Mouse (Mus musculus) liver, postnatal 0 days (tissue): Measurements from ENCODE around the gene Leng9. TPM values are rescaled to one million over a fixed set of nuclear protein-coding genes. Genes with fewer than 3 reads are reported as not detected.

Experiments used
- ATAC-seq: fragments of 200-750 bp; cut with Nextera tagmentation; 2 replicates; pipeline ENCODE4 v1.8.0; 2017; ENCODE audit warnings: mild to moderate bottlenecking, moderate library complexity
- DNase-seq: peaks from one replicate; pipeline ENCODE4 v3.0.0-alpha.2; 2016
- H3K27ac ChIP-seq: fragments of 300-500 bp; sonication (generic); 2 replicates; pipeline ENCODE4 v1.5.1; 2014; ENCODE audit warnings: antibody characterized with exemption, moderate library complexity, mild to moderate bottlenecking, low read depth
- H3K27me3 ChIP-seq: fragments of 300-500 bp; sonication (generic); 2 replicates; pipeline ENCODE4 v1.6.1; 2014; ENCODE audit warnings: low read length, control low read depth, mixed read lengths; ENCODE audit not compliant: insufficient read depth
- H3K36me3 ChIP-seq: fragments of 300-500 bp; sonication (generic); replicated peaks from 2 replicates; pipeline ENCODE4 v1.6.1; 2014; ENCODE audit warnings: mild to moderate bottlenecking, control low read depth, low read length, moderate library complexity, mixed read lengths; ENCODE audit not compliant: insufficient read depth
- H3K4me1 ChIP-seq: fragments of 300-500 bp; sonication (generic); 2 replicates; pipeline ENCODE4 v1.6.1; 2014; ENCODE audit warnings: antibody characterized with exemption, mild to moderate bottlenecking, control low read depth; ENCODE audit not compliant: insufficient read depth
- H3K4me2 ChIP-seq: fragments of 300-500 bp; sonication (generic); 2 replicates; pipeline ENCODE4 v1.6.1; 2014; ENCODE audit warnings: low read depth, mild to moderate bottlenecking, low read length, moderate library complexity, mixed read lengths
- H3K4me3 ChIP-seq: fragments of 300-500 bp; sonication (generic); 2 replicates; pipeline ENCODE4 v1.5.1; 2014; ENCODE audit warnings: low read depth, low read length
- H3K9ac ChIP-seq: fragments of 300-500 bp; sonication (generic); replicated peaks from 2 replicates; pipeline ENCODE4 v1.6.1; 2014; ENCODE audit warnings: mild to moderate bottlenecking, moderate library complexity
- H3K9me3 ChIP-seq: fragments of 300-500 bp; sonication (generic); 2 replicates; pipeline ENCODE4 v1.6.1; 2016; ENCODE audit warnings: mild to moderate bottlenecking, control low read depth, low read length, mixed read lengths
- CTCF ChIP-seq: sonication (generic); IDR thresholded peaks from 2 replicates; pipeline ENCODE4 v1.5.1; 2016; ENCODE audit warnings: antibody characterized with exemption, low read depth
- EP300 ChIP-seq: IDR thresholded peaks from 2 replicates; pipeline ENCODE4 v1.6.1; 2016; ENCODE audit warnings: antibody characterized with exemption, low read depth, mild to moderate bottlenecking
- WGBS: fragments of 180-500 bp; shearing (Covaris S2); extraction: QIAGEN DNeasy Blood & Tissue Kit; methylation state at CpG from one replicate; pipeline ENCODE4 v1.1.7; 2014; ENCODE audit not compliant: insufficient replicate concordance; 5-methylcytosine and 5-hydroxymethylcytosine counted together
- polyA plus RNA-seq: library from polyadenylated mRNA; unstranded; fragments of >200 nt; fragmentation: Nextera tagmentation; extraction: Ambion mirVana; gene quantifications from 2 replicates; pipeline ENCODE4 v1.2.1, GENCODE M21; 2015

Gene Leng9
- polyA plus RNA-seq, 1 experiment from 2014 or later, result 2.8 TPM

GRCm38 (mm10) chr7:4128860-4129259 lies 21.3 kb downstream of the Leng9 start:
- ATAC-seq (peak; percentile 28; the same call in 1 of the 2 replicates), DNase-seq (no peak)
- H3K4me2 ChIP-seq, result no peak overlapping the region
- no peaks in the 10 kb centered on the region for H3K36me3 ChIP-seq
- WGBS, result 46% methylated on average over 6 of the region's 6 CpGs
- no peak overlapping the region for H3K27ac ChIP-seq
- H3K9me3 ChIP-seq, result no peaks in the 10 kb centered on the region
- no peaks in the 10 kb centered on the region for H3K27me3 ChIP-seq
- no peak overlapping the region for H3K9ac ChIP-seq
- TF ChIP-seq CTCF (no peak), EP300 (peak; percentile 31; the same call in 1 of the 2 replicates)
- H3K4me1 ChIP-seq, result no peaks in the 10 kb centered on the region
- H3K4me3 ChIP-seq, result no peak overlapping the region

GRCm38 (mm10) chr7:4127894-4128293 lies 22.3 kb downstream of the Leng9 start:
- Histone ChIP-seq H3K4me1 (no peaks in the 10 kb centered on the region), H3K9me3 (no peaks in the 10 kb centered on the region), H3K4me3 (no peak overlapping the region), H3K27ac (no peak overlapping the region), H3K4me2 (no peak overlapping the region), H3K27me3 (no peaks in the 10 kb centered on the region), H3K9ac (no peak overlapping the region), H3K36me3 (no peaks in the 10 kb centered on the region)
- 80% methylated on average over 4 of the region's 4 CpGs for WGBS
- TF ChIP-seq EP300 (no peak), CTCF (no peak)
- ATAC-seq (no peak), DNase-seq (no peak)

- Histone ChIP-seq H3K36me3 (no peaks in the 10 kb centered on the region), H3K27me3 (no peaks in the 10 kb centered on the region), H3K4me2 (no peak overlapping the region), H3K4me1 (no peaks in the 10 kb centered on the region), H3K27ac (no peak overlapping the region), H3K9me3 (no peaks in the 10 kb centered on the region), H3K9ac (no peak overlapping the region), H3K4me3 (no peak overlapping the region)
- no peak for DNase-seq
- no peak for ATAC-seq
- TF ChIP-seq EP300 (no peak), CTCF (no peak)
- 84% methylated on average over 11 of the region's 11 CpGs for WGBS
Measured at GRCm38 (mm10) chr7:4126992-4127785, 23.0 kb downstream of the Leng9 start.

- no peaks in the 10 kb centered on the region for H3K36me3 ChIP-seq
- no peaks in the 10 kb centered on the region for H3K4me1 ChIP-seq
- TF ChIP-seq CTCF (peak; percentile 15; the same call in 1 of the 2 replicates), EP300 (no peak)
- ATAC-seq, result no peak
- no peak overlapping the region for H3K9ac ChIP-seq
- no peak for DNase-seq
- H3K9me3 ChIP-seq, result no peaks in the 10 kb centered on the region
- no peak overlapping the region for H3K27ac ChIP-seq
- H3K27me3 ChIP-seq, result peaks cover 6% of the 10 kb centered on the region
- no peak overlapping the region for H3K4me2 ChIP-seq
- H3K4me3 ChIP-seq, result no peak overlapping the region
- 26% methylated on average over 9 of the region's 9 CpGs for WGBS
Measured at GRCm38 (mm10) chr7:4125306-4125705, 24.9 kb downstream of the Leng9 start.

GRCm38 (mm10) chr7:4124856-4125255 lies 25.3 kb downstream of the Leng9 start:
- peaks cover 10% of the 10 kb centered on the region for H3K27me3 ChIP-seq
- no peak overlapping the region for H3K4me3 ChIP-seq
- WGBS, result 35% methylated on average over 5 of the region's 5 CpGs
- no peak overlapping the region for H3K9ac ChIP-seq
- TF ChIP-seq CTCF (no peak), EP300 (no peak)
- H3K4me1 ChIP-seq, result no peaks in the 10 kb centered on the region
- no peak overlapping the region for H3K4me2 ChIP-seq
- no peaks in the 10 kb centered on the region for H3K36me3 ChIP-seq
- no peaks in the 10 kb centered on the region for H3K9me3 ChIP-seq
- DNase-seq, result no peak
- no peak for ATAC-seq
- no peak overlapping the region for H3K27ac ChIP-seq

- Histone ChIP-seq H3K9ac (no peak overlapping the region), H3K27me3 (peaks cover 15% of the 10 kb centered on the region), H3K9me3 (no peaks in the 10 kb centered on the region), H3K4me1 (peaks cover 3% of the 10 kb centered on the region; the same call in 1 of the 2 replicates), H3K36me3 (no peaks in the 10 kb centered on the region), H3K4me3 (no peak overlapping the region), H3K27ac (no peak overlapping the region), H3K4me2 (no peak overlapping the region)
- no peak for DNase-seq
- ATAC-seq, result 0 out of 2 replicates have a peak, but pooled peaks have one; percentile 20
- 3% methylated on average over 10 of the region's 10 CpGs for WGBS
- peak; percentile 35 for TF ChIP-seq CTCF
- no peak for TF ChIP-seq EP300
Measured at GRCm38 (mm10) chr7:4124315-4124759, 25.8 kb downstream of the Leng9 start.
